In the genomic region with DNA sequence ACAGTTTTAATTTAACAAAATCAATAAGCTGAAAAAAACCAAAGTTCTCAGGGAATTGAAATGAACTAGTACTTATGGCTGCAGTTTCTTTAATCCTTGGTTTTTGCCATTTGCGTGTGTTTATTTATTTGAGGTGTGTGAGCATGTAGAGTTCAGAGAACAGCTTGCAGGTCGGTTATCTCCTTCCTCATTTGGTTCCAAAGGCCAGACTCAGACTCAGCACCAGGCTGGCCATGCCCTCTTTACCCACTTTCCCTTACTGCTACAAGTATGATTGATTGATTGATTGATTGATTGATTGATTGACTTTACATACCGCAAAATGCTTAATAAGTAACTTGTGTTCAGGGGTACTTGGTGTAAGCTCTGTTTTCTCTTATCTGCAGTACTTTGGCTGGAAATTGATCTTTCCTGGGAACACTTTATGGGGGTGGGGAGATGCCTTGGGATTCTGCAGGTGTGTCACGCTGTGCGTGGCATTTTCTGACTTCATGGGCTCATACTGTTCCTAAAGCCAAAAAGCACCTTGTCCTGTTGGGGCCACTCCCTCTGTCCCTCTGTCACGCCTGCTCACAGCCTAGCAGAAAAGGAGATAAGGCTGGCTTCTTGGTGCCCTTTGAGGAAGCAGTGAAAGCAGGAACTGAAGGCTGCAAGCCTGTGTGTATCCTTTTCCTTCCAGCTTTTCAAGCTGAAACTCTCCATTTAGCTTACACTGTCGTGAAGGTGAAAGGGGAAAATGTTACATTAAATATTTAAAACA, we compare ENCODE assay signal across 15 mouse cellular contexts.
DNase-seq lines count a peak whose midpoint lies in the region; ATAC-seq and TF ChIP-seq lines count a peak whose summit lies in the region.
"Had no signal": no experiment of that assay in that cellular context is flagged by ENCODE, and none has a peak within 500 bp of the region (broad histone marks: within the 10 kb centered on the region; RNA-seq: fewer than 3 reads in every experiment).

No protein-coding gene starts in this region.

- H3K4me1 ChIP-seq in MEL (ENCODE audit: control insufficient read depth in 1 of 2, insufficient read depth in 2 of 2, low read length in 2 of 2) = peaks cover 4 to 8% of the 10 kb centered on the region in 2 experiments; a peak in 3 of 4 replicates
- peaks cover 23% of the 10 kb centered on the region for H3K4me1 ChIP-seq in liver, adult 2 months (ENCODE audit: control insufficient read depth, insufficient read depth, low read length)
- H3K4me1 ChIP-seq: midbrain, embryonic 10.5 days had no signal

- H3K27me3 ChIP-seq in MEL (ENCODE audit: control insufficient read depth in 1 of 2, insufficient read depth in 2 of 2, low read length in 2 of 2) = no peaks in the 10 kb centered on the region
- no peaks in the 10 kb centered on the region for H3K27me3 ChIP-seq in liver, adult 2 months (ENCODE audit: control insufficient read depth, insufficient read depth, low read length)
- H3K27me3 ChIP-seq: CH12.LX, Patski had no signal

- TF ChIP-seq RAD21 in MEL (IDR thresholded peaks at IDR 0.05; ENCODE audit: low read depth, low read length) = no peak

- no peak for TF ChIP-seq CTCF in MEL (IDR thresholded peaks at IDR 0.05 in 2 of 3, conservative IDR thresholded peaks at IDR 0.05 in 1 of 3; ENCODE audit: control insufficient read depth in 1 of 3, insufficient read depth in 1 of 3, low read depth in 2 of 3, low read length in 3 of 3, poor library complexity in 1 of 3, severe bottlenecking in 1 of 3)
- no peak for TF ChIP-seq CTCF in liver, adult 2 months (IDR thresholded peaks at IDR 0.05; ENCODE audit: low read depth, low read length)

- H3K9ac ChIP-seq in MEL (ENCODE audit: control insufficient read depth, low read depth, low read length, poor library complexity, severe bottlenecking) = no peak overlapping the region
- H3K9ac ChIP-seq in liver, adult 2 months (ENCODE audit: low read depth, low read length) = no peak overlapping the region

- no peak overlapping the region for H3K27ac ChIP-seq in MEL (ENCODE audit: control insufficient read depth, low read depth, low read length)
- peak overlapping the region; percentile 6 for H3K27ac ChIP-seq in liver, adult 2 months (replicated peaks; ENCODE audit: insufficient read depth, low read depth, low read length)
- H3K27ac ChIP-seq: limb, embryonic 10.5 days; midbrain, embryonic 10.5 days had no signal

- DNase-seq in MEL (ENCODE audit: low read depth, low spot score) = peak; percentile 85
- DNase-seq in c-Kit-positive CD71-positive TER-119-positive erythroid progenitor cells, embryonic 14.5 days (ENCODE audit: low spot score) = peak; percentile 27
- DNase-seq in liver, adult 2 months (ENCODE audit: extremely low read depth, low read depth, low spot score) = peak; percentile 92
- no peak for DNase-seq in urinary bladder, postnatal 10 days (ENCODE audit: low spot score)
- DNase-seq in gastrocnemius, postnatal 25 days = no peak
- DNase-seq in urinary bladder, adult 18-20 months (ENCODE audit: low spot score in 2 of 2) = no peak
- DNase-seq: cerebellum, adult 18-20 months; heart, postnatal 10 days; kidney, postnatal 10 days; right cerebral cortex, postnatal 25 days had no signal

- peaks cover 0 to 9% of the 10 kb centered on the region in 2 experiments; a peak in 2 of 4 replicates for H3K36me3 ChIP-seq in MEL (ENCODE audit: control insufficient read depth in 1 of 2, insufficient read depth in 2 of 2, low read length in 2 of 2)
- no peaks in the 10 kb centered on the region for H3K36me3 ChIP-seq in liver, adult 2 months (ENCODE audit: control insufficient read depth, insufficient read depth, low read length)
- H3K36me3 ChIP-seq: limb, embryonic 10.5 days; midbrain, embryonic 10.5 days had no signal

- WGBS in liver, adult 2 months = 8% methylated on average over 7 of the region's 7 CpGs

- no peak for TF ChIP-seq POLR2A in MEL (IDR thresholded peaks at IDR 0.05; ENCODE audit: control insufficient read depth in 1 of 2, insufficient read depth in 1 of 2, low read depth in 1 of 2, low read length in 2 of 2, poor library complexity in 1 of 2)
- TF ChIP-seq POLR2A in liver, adult 2 months (IDR thresholded peaks at IDR 0.05; ENCODE audit: extremely low read depth, insufficient read depth, low read length) = no peak

- peak in 1 of 2 experiments; percentile 60; a peak in 3 of 4 replicates for TF ChIP-seq EP300 in MEL (IDR thresholded peaks at IDR 0.05; ENCODE audit: low read depth in 1 of 2, low read length in 2 of 2)

- no peaks in the 10 kb centered on the region for H3K9me3 ChIP-seq in MEL (replicated peaks; ENCODE audit: insufficient read depth, low read length)
- H3K9me3 ChIP-seq: limb, embryonic 10.5 days; midbrain, embryonic 10.5 days had no signal

- H3K79me2 ChIP-seq in MEL (ENCODE audit: control insufficient read depth, insufficient read depth, low read length, poor library complexity) = no peaks in the 10 kb centered on the region
- H3K79me2 ChIP-seq in liver, adult 2 months (ENCODE audit: control insufficient read depth, insufficient read depth, low read length) = no peaks in the 10 kb centered on the region; the same call in 1 of the 2 replicates

- peak; percentile 91 for ATAC-seq in megakaryocyte progenitor cell, adult 5-6 weeks (replicated peaks; ENCODE audit: poor library complexity)
- ATAC-seq: Patski had no signal

- H3K4me3 ChIP-seq in MEL (ENCODE audit: control insufficient read depth in 1 of 2, insufficient read depth in 1 of 2, low read depth in 2 of 2, low read length in 2 of 2) = peak overlapping the region in 1 of 2 experiments; percentile 35; a peak in 1 of 4 replicates
- H3K4me3 ChIP-seq in liver, adult 2 months (ENCODE audit: insufficient read depth, low read depth, low read length) = no peak overlapping the region
- H3K4me3 ChIP-seq: limb, embryonic 10.5 days; midbrain, embryonic 10.5 days had no signal

TF ChIP-seq in MEL, 35 proteins besides CTCF, POLR2A, EP300 and RAD21:
- TF ChIP-seq ZNF384 (IDR thresholded peaks at IDR 0.05; ENCODE audit: low read depth, low read length) = no peak
- no peak for TF ChIP-seq TBP (IDR thresholded peaks at IDR 0.05; ENCODE audit: low read depth, low read length)
- no peak for TF ChIP-seq ZMIZ1 (IDR thresholded peaks at IDR 0.05; ENCODE audit: low read depth, low read length)
- 0 out of 2 replicates have a peak, but pooled peaks have one; percentile 12 for TF ChIP-seq ETS1 (IDR thresholded peaks at IDR 0.05; ENCODE audit: low read depth, low read length)
- TF ChIP-seq ZC3H11A (IDR thresholded peaks at IDR 0.05; ENCODE audit: low read depth, low read length) = no peak
- no peak for TF ChIP-seq POLR2AphosphoS5 (IDR thresholded peaks at IDR 0.05; ENCODE audit: borderline replicate concordance, low read depth, low read length)
- TF ChIP-seq BHLHE40 (IDR thresholded peaks at IDR 0.05; ENCODE audit: borderline replicate concordance, low read depth, low read length) = 0 out of 2 replicates have a peak, but pooled peaks have one; percentile 11
- no peak for TF ChIP-seq UBTF (IDR thresholded peaks at IDR 0.05; ENCODE audit: borderline replicate concordance, insufficient read depth, low read depth, low read length)
- no peak for TF ChIP-seq GABPA (IDR thresholded peaks at IDR 0.05; ENCODE audit: low read depth, low read length)
- 0 out of 2 replicates have a peak, but pooled peaks have one; percentile 13 for TF ChIP-seq MYC (IDR thresholded peaks at IDR 0.05; ENCODE audit: low read depth, low read length)
- TF ChIP-seq MXI1 (IDR thresholded peaks at IDR 0.05; ENCODE audit: low read depth, low read length) = peak; percentile 51; the same call in 1 of the 2 replicates
- no peak for TF ChIP-seq KAT2A (conservative IDR thresholded peaks at IDR 0.05; ENCODE audit: low read depth, low read length)
- TF ChIP-seq TAL1 (IDR thresholded peaks at IDR 0.05; ENCODE audit: low read length) = no peak
- TF ChIP-seq MAX (IDR thresholded peaks at IDR 0.05; ENCODE audit: low read length) = peak; percentile 18; the same call in 1 of the 2 replicates
- peak; percentile 50; the same call in 1 of the 2 replicates for TF ChIP-seq NRF1 (IDR thresholded peaks at IDR 0.05; ENCODE audit: insufficient read depth, low read depth, low read length, poor library complexity, severe bottlenecking)
- no peak for TF ChIP-seq ZKSCAN1 (IDR thresholded peaks at IDR 0.05; ENCODE audit: low read depth, low read length)
- 0 out of 2 replicates have a peak, but pooled peaks have one; percentile 18 for TF ChIP-seq RCOR1 (IDR thresholded peaks at IDR 0.05; ENCODE audit: low read depth, low read length)
- TF ChIP-seq E2F4 (IDR thresholded peaks at IDR 0.05; ENCODE audit: borderline replicate concordance, low read depth, low read length) = no peak
- TF ChIP-seq CHD2 (IDR thresholded peaks at IDR 0.05; ENCODE audit: low read length) = no peak
- TF ChIP-seq POLR2AphosphoS2 (IDR thresholded peaks at IDR 0.05; ENCODE audit: low read length) = no peak
- TF ChIP-seq TCF12 (IDR thresholded peaks at IDR 0.05; ENCODE audit: low read depth, low read length) = no peak
- no peak for TF ChIP-seq MYB (IDR thresholded peaks at IDR 0.05; ENCODE audit: low read depth, low read length)
- no peak for TF ChIP-seq JUND (IDR thresholded peaks at IDR 0.05; ENCODE audit: low read depth, low read length)
- no peak for TF ChIP-seq NELFE (IDR thresholded peaks at IDR 0.05; ENCODE audit: low read depth, low read length)
- no peak for TF ChIP-seq USF1 (IDR thresholded peaks at IDR 0.05; ENCODE audit: low read depth, low read length)
- TF ChIP-seq CHD1 (IDR thresholded peaks at IDR 0.05; ENCODE audit: low read depth, low read length) = no peak
- no peak for TF ChIP-seq MEF2A (IDR thresholded peaks at IDR 0.05; ENCODE audit: extremely low read depth, insufficient replicate concordance, low read depth, low read length, poor library complexity, severe bottlenecking)
- TF ChIP-seq ELF1 (IDR thresholded peaks at IDR 0.05; ENCODE audit: low read depth, low read length) = peak; percentile 67; the same call in 1 of the 2 replicates
- peak; percentile 48; the same call in 1 of the 2 replicates for TF ChIP-seq SIN3A (IDR thresholded peaks at IDR 0.05; ENCODE audit: low read length)
- peak; percentile 50 for TF ChIP-seq GATA1 (IDR thresholded peaks at IDR 0.05; ENCODE audit: low read depth, low read length)
- no peak; the same call in 1 of the 2 replicates for TF ChIP-seq SMC3 (IDR thresholded peaks at IDR 0.05; ENCODE audit: low read depth, low read length)
- TF ChIP-seq HCFC1 (IDR thresholded peaks at IDR 0.05; ENCODE audit: low read depth, low read length) = no peak; the same call in 1 of the 2 replicates
- TF ChIP-seq USF2 (IDR thresholded peaks at IDR 0.05; ENCODE audit: borderline replicate concordance in 1 of 2, insufficient read depth in 1 of 2, low read depth in 1 of 2, low read length in 2 of 2) = no peak
- no peak for TF ChIP-seq MAFK (IDR thresholded peaks at IDR 0.05; ENCODE audit: borderline replicate concordance, low read depth, low read length)
- no peak for TF ChIP-seq MAZ (IDR thresholded peaks at IDR 0.05; ENCODE audit: low read depth, low read length)

Comparison
In these comparisons a context has a peak if more than half of its experiments do, and no peak if none do; other contexts are left out.
1. DNase-seq: peak in MEL (single experiment), c-Kit-positive CD71-positive TER-119-positive erythroid progenitor cells, embryonic 14.5 days (single experiment) and liver, adult 2 months (single experiment); none in urinary bladder, postnatal 10 days (single experiment), gastrocnemius, postnatal 25 days (single experiment) and urinary bladder, adult 18-20 months (0 of 2).